Mouse (Mus musculus) heart, postnatal 0 days (tissue): ENCODE measurements around the gene Hic2.

Source experiments
- CTCF ChIP-seq: IDR thresholded peaks from 2 replicates; pipeline ENCODE4 v1.5.1; 2016; ENCODE audit warnings: antibody characterized with exemption, control low read depth, low read depth
- EP300 ChIP-seq: IDR thresholded peaks from 2 replicates; pipeline ENCODE4 v1.6.1; 2016; ENCODE audit warnings: antibody characterized with exemption, low read depth

- no peak for TF ChIP-seq CTCF
- no peak for TF ChIP-seq EP300
Observed at GRCm38 (mm10) chr16:17233702-17234498, 528 bp downstream of the Hic2 start.
